Mouse (Mus musculus): Measurements from ENCODE around the gene Sema5a. TPM values are rescaled to one million over a fixed set of nuclear protein-coding genes. Genes with fewer than 3 reads are reported as not detected.

Sema5a gene
- polyA plus RNA-seq, 2 experiments from 2014 or later, result 0.08 TPM; not detected in 1

DNA sequence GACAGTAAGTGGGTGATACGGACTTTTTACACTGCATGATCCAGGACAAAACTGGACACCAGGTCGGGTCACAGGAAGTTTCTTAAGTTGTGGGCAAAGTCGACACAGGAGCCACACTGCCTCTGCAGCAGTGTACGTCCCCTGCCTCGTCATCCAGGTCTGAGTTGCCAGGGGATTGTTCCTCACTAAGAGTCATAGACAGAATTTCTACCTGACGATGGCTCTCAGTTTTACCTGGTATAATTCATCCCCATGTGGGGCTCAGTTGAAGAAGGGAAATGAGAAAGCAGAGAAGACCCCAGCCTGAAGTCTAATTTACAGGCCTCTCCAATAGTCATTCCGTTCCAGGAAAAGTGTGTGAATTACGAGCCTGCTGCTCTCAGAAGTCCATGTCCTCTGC, 66.2 kb downstream of the Sema5a start:
- ATAC-seq, result no peak

DNA sequence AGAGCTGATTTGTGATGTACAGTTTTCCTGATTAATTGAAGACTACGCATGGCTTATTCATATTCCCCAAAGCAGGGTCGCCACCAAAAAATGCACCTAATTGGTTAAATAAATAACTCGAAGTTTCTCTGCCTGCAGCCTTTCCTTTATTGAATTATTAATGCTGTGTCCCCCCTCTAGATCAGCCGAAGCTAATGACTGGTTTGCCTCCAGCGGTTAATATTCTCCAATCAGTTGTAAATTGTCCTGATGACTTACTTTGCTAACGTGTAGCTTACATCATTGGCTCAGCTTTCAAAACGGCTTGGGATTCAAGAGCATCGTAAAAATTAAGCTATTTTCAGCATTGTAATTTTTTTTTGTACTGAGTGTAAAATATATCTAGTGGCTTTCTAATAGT, 66.7 kb downstream of the Sema5a start:
- ATAC-seq, result no peak

DNA sequence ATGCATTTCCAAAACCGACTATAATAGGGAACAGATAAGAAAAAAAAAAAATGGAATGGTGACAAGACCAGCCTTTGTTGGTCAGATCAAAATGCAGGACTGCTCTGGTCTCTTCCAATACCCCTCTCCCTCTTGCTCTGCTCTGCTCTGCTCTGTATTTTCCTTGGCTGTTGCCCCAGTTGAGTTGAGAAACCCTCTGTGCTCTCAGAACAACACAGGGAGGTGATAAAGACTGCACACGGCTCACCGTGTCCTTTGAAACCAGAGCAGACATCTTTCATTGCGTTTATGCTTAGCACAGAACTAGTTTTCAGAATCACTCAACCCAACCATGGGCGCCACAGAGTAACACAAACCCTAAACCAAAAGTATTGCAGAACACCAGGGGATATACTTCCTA, 72.5 kb downstream of the Sema5a start:
- no peak for ATAC-seq

DNA sequence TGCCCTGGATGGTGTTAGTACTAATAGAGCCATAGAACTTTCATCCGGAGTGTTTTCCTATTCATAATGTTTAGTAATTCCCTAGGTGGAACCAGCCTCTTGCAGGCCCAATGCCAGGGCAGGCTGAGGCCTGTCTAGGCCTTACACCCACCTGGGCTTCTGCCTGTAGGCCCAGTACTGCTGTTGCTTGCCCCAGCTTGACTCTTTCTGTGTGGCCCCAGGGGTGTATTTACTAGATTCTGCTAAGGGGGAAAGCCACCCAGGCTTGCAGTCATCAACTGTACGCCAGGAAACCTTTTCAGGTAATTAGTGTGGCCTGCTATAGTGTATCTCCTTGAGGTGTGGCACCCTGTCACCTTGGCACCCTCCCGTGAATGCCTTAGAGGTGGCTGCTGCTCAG, 76.1 kb downstream of the Sema5a start:
- ATAC-seq, result no peak

DNA sequence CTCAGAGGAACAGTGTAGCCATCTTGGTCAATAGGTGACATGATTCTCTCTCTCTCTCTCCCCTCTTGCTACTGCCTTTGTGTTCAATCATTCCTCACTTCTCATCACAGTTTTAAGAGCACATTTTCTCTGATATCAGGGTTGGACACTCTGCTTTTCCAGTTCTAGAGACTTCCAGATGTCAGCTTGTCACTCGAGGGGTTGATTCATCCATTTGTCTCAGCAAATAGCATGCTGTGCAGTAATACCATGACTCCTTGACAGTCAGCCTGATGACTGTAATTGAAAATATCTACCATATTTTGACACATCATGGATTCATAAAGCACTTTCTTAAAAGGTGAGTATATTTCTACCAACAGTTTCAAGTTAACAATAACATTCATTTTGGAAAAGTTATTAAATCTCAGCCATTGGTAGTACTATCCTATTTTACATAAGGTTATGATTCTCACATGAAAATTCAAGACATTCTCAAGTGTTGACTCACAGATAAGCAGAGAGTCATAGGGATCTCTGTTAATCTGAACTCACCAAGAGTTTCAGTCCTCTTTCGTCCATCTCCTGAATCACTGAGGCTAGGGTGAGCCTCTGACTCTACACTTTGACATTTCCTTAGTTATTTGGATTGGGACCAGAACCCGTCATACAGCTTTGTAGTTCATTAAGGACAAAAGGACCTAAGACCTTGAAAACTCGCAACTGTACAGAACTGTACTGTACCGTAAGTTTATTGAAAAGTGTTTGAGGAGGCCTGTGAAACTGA, 78.0 kb downstream of the Sema5a start:
- ATAC-seq, result no peak

DNA sequence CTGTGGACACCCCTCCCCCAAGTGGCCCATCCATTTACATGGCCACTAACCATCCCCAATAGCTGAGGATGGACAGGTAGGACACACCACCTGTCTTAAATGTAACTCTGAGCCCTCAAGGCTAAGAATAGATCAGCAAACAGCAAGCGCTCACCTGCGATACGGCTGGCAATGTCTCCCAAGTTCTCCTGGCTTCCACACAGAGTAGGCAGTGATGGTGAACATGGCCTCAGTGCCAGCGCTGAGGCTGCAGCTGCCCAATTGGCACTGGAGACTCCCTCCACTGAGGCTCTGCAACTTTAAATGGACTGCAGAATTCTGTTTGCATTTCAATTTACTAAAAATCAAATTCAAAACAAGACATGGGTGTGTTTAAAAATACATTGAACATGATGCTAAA, 78.6 kb downstream of the Sema5a start:
- no peak for ATAC-seq

DNA sequence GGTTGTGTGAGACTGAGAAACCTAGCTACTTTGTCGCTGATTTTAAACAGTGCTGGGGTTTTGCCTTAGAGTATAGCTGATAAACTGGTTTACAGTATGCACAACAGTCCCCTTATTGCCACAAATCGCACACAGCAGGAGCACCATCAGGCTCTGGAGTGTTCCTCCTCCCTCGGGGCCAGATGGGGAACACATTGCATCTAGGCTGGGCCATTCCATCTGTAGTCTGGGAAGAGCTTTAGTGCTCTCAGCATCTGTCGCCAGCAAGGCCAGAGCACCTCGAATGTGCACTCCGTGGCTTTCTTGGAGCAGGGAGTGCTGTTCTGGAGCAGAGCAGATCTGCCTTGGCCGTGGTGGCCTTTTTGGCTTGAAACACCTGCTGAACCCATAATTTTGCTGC, 79.5 kb downstream of the Sema5a start:
- ATAC-seq, result no peak

DNA sequence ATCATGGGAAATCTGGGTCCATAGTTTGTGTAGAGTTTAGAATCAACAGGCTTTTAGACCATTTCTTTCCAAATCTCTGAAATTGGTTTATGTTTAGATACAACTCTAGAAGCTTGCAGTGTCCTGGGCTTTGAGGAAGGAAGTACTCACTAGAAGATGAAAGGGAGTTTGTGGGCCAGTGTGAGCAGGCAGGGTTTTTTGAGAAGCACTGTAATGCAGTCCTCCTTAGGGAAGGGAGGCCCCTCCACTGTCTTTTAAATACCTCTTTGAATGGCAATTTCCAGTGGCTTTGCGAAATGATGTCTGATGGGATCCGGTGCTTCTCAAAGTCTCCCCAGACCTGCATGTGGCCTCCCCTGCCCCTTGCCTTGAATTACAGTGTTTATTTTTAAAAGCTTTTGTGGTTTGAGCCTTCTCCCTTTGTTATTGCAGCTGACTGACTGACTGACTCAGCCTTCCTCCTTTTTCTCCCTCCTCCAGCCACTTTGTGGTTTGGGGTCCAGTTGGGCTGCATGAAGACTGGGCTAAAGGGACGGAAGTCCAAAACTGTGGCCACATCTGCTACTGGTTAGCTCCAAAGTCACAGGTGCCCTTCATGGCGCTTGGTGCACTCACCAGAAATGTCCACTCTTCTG, 83.9 kb downstream of the Sema5a start:
- no peak for ATAC-seq

DNA sequence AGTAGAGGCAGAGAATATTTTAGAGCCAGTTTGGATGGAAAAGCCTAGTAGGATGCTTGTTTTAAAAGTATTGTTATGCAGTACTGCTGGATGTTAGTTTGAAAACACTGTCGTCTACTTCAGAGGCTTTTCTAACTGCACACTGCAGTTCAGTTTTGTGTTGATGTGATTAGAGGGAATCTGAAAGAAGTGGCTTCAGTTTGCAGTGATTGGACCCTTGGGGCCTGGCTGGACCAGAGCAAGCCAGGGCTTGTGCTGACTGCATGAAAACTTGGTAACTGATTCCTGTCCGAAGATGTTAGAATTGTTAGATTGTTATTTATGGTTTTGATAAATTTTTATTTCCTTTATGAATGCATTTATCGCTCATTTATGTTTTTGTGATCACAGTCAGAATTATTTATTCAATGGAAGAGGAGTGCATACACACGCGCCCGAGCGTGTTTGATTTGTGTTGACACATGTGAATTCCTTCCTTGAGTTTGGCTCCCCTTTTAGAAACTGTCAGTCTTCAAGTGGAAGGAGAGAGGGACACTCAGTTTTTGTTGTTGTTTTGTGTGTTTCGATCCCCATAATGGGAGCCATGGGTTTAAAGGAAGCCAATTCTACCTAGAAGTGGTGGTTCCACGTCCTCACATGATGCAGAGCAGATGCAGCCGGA, 85.2 kb downstream of the Sema5a start:
- no peak for ATAC-seq

DNA sequence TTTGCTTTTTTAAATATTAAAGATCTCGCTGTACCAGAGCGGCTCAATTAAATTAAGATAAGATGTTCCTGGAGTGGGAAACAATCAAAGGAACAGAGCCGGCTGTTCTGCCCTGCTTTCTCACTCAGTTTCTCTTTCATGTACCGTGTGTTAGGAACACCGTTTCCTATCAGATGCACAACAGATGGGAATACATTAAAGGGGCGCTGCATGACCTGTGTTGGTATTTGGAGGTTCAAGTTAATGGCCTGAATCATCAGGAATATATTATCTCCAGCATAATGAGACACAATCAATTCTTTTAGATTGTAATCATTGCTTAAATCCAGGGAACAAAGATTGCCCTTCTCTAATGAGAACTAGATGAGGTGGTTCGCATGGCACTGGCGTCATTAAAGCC, 85.8 kb downstream of the Sema5a start:
- no peak for ATAC-seq

DNA sequence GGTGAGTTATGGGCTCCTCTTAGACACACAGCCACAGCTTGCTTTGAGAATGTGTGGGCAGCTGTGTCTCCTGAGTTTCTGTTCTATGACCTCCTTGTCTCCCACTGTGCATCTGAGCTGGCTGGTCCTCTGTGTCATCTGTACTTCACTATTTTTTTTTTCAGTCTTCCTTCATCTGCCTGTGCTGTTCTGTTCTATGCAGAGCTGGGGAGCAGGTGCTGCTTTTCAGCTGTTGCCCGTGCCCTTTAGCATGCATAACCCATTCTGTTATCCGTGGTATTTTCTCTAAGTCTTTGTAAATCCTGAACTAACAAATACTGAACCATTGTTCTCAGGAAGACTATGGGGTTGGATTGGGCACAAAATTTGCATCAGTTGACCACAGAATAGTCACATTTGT, 86.4 kb downstream of the Sema5a start:
- no peak for ATAC-seq

DNA sequence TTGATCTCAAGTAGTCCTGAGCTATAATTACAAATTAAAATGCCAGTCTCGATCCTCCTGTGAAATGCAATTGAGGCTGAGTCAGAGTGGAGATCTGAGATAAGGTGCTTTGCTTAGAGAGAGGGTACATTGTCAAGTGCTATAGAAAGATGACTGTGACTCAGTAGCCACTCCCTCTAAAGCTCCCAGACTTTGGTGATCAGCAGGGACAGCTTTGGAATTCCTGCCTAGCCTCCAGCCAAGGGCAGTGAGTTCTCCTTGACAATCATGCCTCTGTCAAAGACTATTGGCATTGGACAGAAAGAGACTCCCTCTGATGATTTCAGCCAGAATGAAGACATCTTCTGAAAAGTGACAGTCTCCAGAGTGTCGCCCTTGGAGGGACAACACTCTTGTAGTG, 88.8 kb downstream of the Sema5a start:
- ATAC-seq, result no peak

DNA sequence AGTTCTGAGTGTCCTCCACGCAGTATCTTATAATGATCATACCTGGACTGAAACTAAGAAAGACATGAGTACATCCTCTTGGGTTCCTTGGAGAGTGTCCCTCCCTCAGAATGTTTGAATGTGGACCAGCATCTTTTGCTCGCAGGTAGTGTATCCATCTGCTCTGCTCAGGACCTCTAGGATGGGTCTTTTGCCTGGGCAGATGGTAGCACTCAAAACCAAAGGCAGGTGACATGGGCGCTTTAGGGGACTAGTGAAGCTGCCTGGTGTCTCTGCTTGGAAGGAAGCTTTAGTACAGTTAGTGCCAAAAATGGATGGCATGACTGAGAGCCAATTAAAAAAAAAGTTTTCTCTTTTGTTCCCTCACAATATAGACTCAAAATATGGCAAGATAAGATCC, 93.2 kb downstream of the Sema5a start:
- ATAC-seq, result no peak

DNA sequence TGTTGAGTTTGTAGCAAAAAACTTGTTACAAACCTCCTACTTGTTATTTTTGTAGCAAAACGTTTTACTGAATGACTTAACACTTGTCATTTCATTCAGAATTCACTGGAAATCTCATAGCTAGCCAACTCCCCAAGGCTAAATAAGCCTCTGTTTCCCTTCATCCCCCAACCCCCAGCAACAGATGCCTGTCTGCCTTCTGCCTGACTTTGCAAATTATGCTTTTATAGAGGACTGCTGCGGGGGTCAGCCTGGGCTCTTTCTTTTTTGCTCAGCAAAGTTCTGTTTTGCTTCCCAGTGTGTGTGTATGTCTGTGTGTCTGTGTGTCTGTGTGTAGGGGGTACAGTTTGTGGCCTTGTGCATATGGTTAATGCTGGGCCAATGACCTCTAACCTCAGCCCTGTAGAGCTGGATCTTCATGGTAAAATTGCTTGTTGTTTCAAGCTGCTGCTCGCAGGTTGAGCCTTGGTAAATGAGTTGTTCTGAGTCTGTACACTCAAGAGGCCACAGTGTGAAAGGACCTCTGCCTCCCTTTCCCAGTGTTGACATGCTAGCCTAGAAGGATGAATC, 94.2 kb downstream of the Sema5a start:
- ATAC-seq, result no peak

DNA sequence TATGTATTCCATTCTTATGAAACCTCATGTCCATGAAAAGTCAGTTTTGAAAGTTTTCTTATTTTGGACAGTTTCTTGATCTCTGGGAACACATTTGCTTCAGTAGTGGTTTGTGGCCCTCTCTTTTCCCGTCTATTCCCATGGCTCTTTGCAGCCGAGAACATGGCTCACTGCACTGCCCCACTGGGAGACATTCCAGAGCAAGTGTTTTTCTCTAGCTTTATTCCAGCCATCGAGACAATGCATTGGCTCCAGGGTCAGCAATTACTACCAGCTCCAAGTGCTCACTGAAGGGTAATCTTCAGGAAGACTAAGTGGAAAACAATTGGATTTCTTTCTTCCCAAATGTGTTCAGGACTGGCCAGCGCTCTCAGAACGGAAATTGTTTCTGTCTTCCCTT, 94.8 kb downstream of the Sema5a start:
- ATAC-seq, result no peak

DNA sequence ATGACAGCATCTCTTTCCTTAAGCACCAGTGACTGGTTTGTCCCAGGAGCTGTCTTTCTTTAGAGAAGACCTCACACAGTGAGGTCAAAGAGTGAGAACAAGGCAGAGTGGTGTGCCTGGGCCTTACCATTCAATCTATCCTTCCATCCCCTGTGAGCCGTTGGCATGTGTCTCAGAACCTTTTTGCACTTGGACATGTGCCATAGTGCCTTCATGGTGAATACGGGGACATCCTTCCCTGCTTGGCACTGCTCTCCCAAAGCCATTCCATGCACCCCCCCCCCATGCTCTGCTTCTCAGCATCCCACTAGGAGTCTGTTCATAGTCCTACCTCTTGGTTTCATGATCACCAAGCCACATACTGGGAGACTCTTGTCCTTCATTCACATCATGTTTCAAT, 96.8 kb downstream of the Sema5a start:
- no peak for ATAC-seq

DNA sequence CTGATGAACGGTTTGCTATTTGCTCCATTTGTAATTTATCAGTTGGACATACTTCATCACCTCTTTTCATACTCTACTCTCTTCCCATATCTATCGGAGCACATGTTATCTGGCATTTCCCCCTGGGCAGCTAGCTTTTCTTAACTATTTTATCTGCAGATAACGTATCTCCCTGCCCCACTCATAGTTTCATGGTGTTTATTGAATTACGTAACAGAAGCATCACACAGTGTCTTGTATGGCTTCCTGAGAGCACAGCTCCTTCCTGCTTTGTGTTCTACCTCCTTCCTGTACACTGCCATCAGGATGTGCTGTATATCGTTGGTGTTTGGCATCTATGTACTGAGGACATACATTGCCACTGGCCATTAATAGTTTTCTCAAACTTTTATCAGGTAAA, 98.9 kb downstream of the Sema5a start:
- no peak for ATAC-seq

DNA sequence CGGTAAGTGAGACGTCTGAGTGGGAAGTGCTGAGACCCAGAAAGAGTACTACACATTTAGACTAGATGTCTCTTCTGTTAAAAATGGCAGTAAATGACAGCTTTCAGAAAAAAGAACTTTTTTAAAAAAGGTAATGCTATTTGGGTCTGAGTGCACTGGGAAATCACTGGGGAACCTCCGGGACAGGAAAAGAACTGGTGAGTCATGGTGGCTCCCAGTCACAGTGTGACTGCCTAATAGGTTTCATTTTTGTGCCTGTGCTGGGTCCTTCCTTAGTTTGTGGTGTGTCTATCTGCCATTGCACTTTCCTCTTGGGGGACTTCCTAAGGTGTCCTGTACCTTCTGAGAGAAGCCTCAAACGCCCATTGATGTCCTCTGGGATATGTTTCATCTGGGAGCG, 102.7 kb downstream of the Sema5a start:
- no peak for ATAC-seq

DNA sequence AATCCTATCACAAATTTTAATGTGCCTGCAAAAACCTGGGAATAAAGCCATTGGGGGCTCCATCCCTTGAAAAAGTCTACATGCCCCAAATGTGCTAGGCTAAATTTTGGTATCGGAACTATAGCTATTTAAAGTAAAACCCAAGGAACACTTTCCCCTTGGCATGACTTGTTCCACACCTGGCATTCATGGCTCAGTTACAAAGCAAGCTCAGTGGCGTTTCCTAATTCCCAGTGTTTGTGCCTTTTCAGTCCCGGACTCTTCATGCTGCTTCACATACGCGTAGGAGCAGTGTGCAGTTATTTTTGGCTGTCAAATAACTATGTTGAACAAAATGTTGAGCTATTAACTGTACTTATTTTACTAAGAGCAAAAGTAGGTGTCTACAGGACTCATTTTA, 104.7 kb downstream of the Sema5a start:
- ATAC-seq, result no peak

DNA sequence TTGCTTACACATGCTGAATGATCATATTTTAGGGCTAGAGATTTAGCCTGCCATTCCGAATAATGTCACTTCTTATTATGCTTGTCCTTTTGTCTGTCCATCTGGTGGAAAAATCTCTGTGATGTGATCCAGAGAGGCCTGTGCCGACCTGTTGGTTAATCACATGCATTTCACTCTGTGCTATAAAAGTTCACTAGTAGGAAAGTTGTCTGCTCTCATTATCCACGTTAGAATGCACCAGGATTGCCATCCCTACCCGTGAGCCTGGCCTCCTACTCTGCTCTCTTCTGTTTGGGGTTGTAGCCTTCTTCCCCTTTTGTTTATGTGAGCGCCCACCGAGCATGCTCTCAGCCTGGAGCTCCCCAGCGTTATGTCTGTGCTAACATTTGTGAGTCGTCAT, 108.4 kb downstream of the Sema5a start:
- ATAC-seq, result no peak

DNA sequence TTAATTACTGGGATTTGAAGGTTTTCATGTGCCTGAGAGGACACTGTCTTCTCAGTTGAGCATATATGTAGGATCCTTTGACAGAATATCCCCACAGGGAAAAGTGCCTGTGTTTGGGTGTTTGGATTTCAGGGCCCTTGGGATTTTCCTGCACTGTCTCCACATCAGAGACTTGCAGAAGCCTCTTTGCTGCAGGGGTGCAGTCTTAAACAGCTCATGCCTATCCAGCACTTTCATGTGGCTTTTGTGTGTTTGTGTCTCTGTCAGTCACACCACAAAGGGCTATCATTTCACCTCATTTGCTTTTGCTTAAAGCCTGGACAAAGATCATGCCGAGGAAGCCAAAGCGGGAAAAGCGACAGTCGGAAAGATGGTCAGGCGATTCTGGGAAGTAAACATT, 108.9 kb downstream of the Sema5a start:
- ATAC-seq, result no peak

DNA sequence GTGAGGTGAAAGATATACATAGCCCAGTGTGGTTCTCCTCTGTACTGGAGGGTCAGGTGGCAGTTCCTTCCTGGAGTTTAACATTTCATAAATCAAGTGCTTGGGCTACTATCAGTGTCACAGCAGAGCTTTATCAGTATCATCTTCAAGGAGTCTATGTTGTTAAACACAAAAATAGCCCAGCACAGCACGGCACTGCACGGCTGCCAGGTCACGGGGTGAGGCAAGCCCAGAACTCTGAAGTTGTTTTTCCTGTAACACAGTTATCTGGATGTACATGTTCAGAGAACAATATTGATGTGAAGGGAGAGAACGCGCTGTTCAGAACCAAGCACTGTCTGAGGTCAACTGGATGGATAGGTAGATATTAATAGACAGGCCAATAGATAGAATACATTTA, 112.2 kb downstream of the Sema5a start:
- no peak for ATAC-seq

DNA sequence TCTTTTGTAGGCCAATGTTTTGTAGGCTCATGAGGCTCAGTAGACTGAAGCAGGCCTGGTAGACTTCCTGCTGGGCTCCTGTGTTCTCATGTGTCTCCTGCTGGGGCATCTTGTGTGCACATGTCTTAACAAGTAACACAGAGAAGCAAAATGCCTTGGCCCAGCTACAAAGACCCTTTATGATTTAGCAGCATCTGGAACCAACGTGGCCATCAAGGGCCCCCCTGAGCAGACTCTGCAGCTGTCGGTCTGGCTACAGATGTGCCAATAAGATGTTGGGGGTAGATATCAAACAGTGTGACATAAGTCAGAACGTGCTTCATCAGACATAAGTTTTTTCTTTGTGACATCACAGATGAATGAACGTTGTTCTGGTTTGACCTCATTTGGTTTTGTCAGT, 123.2 kb downstream of the Sema5a start:
- no peak for ATAC-seq

DNA sequence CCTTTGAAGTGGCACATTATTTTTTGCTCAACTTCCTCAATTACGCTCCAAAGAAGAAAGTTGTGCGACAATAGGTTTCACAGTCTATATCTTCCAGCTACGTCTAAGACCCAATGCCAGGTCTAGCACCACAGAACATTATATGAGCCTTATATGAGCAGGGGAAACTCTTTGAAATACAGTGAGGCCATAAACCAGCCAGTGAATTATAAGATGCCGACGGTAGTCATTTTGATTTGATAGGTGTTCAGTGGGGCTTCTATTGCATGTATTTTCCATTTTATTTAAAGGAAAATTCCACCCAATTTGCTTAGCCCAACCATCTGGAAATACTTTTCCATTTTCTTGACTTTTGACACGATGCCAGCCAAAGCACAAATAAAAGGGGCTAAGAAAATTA, 126.3 kb downstream of the Sema5a start:
- no peak for ATAC-seq
